Mouse (Mus musculus) ovary, adult 18-20 months (tissue): ENCODE measurements at regions not wholly inside any gene's neighbourhood (a gene's known extent, or its start where the extent isn't known, plus 50 kb on each side); places are given as distances from the start of the nearest gene placed in this dataset.

Source experiments
- DNase-seq: peaks from one replicate; pipeline ENCODE4 v3.0.0; 2022; ENCODE audit warnings: low spot score, mixed read lengths

DNA sequence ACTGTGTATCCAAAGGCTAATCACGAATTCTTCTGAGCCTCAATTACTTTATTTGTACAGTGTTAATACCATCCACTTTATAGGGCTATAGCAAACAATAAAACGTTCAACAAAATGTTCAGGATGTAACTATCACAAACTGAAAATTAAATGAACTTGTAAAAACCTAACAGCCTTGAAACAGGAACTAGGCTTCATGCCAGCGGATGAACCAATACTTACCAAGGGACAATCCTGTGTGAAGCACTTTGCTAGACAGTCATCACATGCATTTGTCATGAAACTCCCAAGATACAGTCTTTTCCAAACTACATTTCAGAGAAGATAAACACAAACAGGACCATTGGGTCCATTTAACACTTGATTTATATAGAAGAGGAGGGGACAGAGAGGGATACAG is 228.9 kb upstream of the Gm12728 start:
- DNase-seq: no peak

GRCm38 (mm10) chr4:105561611-105562010 is 228.1 kb upstream of the Gm12728 start:
- DNase-seq: no peak

DNA sequence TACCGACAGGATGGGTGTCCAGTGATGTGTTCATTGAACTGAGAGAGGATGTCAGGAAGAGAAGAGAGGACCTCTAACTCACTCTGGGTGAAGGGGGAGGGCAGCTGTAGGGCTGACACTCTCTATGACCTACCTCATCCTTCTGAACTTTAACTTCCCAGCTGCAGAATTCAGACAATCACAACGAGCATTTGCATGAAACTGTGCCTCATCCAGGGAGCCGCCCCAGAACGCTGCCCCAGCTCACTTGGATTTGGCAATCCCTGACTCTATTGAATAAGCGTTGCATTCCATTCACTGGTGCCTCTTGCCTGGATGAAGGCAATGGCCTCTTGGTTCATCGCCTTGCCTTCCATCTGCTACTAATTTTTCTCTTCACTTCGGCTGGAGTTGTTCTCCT is 223.9 kb upstream of the Gm12728 start:
- no peak for DNase-seq

DNA sequence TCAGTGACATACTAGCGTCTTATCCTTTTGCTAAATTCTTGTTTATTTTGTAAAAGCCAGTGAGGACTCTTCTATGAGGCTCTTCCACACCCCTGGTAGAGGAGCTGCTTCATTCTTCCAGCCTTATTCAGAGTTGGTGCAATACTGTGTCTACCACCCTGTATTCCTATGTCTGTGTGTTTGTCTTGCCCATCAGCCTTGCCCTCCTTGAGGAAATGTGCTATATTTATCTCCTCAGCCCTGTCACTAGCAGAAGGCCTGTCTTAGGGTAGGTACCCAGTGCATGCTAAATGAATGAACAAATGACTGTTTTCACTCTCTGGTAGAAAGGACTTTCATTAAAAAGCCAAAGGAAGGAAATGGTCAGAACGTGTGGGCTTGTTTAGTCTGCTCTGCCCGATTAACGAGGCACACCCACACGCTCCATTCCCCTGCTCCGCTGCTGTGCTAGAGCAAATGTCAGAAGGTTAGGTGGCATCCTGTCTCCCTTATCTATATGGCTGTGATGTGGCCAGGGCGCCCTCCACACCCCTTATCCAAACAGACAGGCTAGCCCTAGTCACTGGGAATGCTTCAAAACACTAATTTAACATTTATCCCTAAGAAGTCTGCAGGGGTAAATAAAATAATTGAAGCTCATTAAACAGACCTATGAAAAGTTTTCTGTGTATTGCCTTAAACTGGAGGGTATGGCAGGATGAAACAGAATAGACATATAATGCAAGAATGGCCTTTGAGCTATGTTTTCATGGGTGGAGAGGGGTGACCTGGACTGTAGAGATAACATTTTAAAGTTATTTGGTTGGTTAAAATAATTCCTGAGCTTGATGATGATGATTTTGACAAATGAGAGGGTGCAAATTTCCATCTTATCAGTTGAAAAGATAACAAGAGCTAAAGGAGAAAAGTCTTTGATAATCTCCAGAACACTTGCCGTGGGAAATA is 222.9 kb upstream of the Gm12728 start:
- DNase-seq: no peak

GRCm38 (mm10) chr4:105569671-105570070 is 220.0 kb upstream of the Gm12728 start:
- no peak for DNase-seq

DNA sequence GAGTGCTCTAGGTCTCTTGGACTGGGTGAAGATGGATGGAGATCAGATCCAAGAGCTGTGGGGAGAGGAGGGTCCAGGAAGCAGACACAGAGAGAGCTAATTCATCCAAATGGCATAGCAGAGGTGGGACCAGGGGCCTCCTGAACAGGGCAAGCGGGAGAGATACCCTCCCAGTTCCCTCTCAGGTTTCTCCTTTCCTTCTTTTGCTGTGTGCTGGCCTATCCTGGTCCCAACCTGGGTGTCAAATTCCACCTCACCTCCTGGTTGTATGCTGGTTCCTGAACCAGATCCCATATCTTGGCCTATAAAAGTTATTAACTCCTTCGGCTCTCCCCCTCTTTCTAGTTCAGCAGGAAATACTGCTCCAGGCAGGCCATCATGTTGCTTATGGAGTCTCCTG is 214.1 kb upstream of the Gm12728 start:
- DNase-seq: no peak

- no peak for DNase-seq
Observed at GRCm38 (mm10) chr4:105580987-105581386, 208.7 kb upstream of the Gm12728 start.

- no peak for DNase-seq
Observed at GRCm38 (mm10) chr4:105584329-105584925, 205.2 kb upstream of the Gm12728 start.

GRCm38 (mm10) chr4:105603661-105604060 is 186.0 kb upstream of the Gm12728 start:
- DNase-seq: no peak

DNA sequence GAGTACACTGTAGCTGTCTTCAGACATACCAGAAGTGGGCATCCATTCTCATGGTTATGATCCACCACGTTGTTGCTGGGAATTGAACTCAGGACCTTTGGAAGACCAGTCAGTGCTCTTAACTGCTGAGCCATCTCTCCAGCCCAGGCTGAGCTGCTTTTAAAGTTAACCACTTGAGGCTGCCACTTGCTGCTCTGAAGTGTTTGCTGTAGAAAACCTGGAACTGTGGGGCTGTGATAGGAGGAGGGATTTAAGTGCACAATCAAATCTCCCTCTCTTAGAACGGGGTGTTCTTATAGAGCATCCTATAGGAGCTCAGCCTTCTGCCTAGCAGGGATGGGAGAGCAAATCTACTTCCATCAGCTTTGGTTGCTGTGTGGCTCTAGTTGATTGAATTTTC is 185.1 kb upstream of the Gm12728 start:
- no peak for DNase-seq

DNA sequence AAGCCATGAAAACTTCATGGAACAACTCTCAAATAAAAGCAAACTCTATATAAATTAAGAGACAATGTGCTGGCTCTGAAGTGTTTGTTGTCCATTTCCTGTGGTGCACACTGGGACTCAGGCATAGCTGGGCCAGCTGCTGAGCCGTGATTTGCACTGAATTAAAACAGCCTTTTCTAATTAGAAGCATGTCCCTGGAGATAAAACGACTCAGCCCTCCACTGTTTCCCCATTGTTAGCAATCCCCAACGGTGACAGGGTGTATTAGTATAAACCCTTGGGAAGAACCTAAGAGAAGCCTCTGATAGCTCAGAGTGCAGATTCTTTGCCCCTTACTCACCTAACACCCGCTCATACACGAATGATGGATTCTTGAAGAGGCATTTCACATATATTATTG is 182.9 kb upstream of the Gm12728 start:
- DNase-seq: no peak

DNA sequence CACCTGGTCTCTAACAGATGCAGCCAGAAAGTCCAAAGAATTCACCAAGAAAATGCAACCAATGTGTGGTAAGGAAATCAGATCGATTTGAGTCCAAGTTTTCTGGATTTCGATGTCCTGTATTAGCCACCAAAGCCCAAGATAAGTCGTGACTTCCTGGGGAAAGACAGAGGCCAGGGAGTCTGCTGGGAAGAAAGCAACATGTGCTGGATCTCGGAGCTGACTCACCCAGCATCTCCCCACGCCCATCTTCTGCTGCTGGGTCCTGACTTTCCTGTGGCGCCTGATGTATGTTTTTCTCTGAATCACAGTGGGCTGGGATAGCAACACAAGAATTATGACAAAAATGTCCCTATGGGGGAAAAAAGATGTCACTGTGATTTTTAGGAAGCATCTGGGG is 178.8 kb upstream of the Gm12728 start:
- DNase-seq: no peak

DNA sequence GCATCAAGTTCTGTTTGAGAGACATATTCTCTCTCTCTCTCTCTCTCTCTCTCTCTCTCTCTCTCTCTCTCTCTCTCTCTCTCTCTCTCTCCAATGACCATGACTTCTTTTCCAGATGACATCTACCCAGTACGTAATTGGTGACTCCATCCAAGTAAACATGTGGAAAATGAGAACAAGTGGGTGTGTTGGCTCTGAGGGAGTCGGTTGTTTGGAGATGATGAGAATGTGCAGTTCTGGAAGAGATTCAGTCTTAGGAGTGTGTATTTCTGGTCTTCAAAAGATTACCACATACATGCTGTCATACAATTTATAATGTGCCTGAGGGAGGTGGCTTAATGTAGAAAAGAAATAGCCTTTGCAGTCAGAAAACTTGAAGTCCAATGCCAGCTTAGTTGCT is 175.3 kb upstream of the Gm12728 start:
- DNase-seq: no peak

GRCm38 (mm10) chr4:105626371-105627320 is 163.0 kb upstream of the Gm12728 start:
- DNase-seq: peak; percentile 61

DNA sequence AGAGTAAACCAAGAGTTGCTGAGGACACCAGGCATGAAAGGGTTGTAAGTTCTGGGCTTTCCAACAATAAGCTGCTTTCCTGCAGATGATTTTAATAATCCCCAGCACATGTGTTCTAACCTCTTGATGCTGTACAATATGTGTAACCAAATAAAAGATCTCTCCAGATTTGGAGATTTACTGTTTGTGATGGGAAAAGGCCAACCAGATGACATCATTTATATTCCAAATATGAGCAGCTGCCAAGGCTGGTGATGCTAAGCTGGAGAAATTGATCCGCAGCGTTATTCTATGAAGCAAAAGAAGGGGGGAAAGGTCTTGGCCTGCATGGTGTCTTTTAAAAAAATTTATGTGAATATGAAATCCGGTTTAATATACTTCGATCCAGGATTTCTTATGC is 160.1 kb upstream of the Gm12728 start:
- no peak for DNase-seq

- DNase-seq: no peak
Observed at GRCm38 (mm10) chr4:105630595-105631369, 158.9 kb upstream of the Gm12728 start.

- DNase-seq: no peak
Observed at GRCm38 (mm10) chr4:105632581-105633358, 156.9 kb upstream of the Gm12728 start.

GRCm38 (mm10) chr4:105633789-105634188 is 155.9 kb upstream of the Gm12728 start:
- no peak for DNase-seq

GRCm38 (mm10) chr4:105640793-105641192 is 148.9 kb upstream of the Gm12728 start:
- peak; percentile 7 for DNase-seq

DNA sequence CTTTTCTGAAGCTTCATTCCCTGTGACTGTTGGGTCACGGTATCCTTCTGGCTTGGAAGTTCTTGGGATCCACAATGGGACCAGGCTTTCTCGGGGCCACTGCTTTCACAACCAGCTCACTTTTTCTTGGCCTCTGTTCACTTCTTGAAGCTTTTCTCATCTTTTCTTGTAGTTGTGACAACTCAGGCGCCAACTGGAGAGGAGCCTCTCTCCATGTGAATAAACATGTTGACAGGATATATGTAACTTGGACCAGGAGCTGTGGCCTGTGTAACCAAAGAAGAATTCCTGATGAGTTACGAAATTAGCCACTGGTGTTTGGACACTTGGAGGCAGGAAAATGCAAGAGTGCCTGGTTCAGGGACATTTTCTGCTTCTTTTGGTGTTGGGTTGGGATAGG is 148.1 kb upstream of the Gm12728 start:
- DNase-seq: peak; percentile 9
